Mouse (Mus musculus) hindbrain, postnatal 0 days (tissue): ENCODE results near the gene Sash1. TPM values are rescaled to one million over a fixed set of nuclear protein-coding genes. Genes with fewer than 3 reads are reported as not detected.

ENCODE experiments used
- ATAC-seq: fragments of 200-750 bp; cut with Nextera tagmentation; 2 replicates; pipeline ENCODE4 v1.8.0; 2017; ENCODE audit warnings: mild to moderate bottlenecking, moderate TSS enrichment, moderate library complexity
- DNase-seq: peaks from one replicate; pipeline ENCODE4 v3.0.0-alpha.2; 2015; ENCODE audit warnings: low spot score
- H3K27ac ChIP-seq: fragments of 300-500 bp; sonication (generic); 2 replicates; pipeline ENCODE4 v1.5.1; 2014; ENCODE audit warnings: mild to moderate bottlenecking
- H3K27me3 ChIP-seq: fragments of 300-500 bp; sonication (generic); 2 replicates; pipeline ENCODE4 v1.6.1; 2014; ENCODE audit warnings: low read length, mixed read lengths; ENCODE audit not compliant: insufficient read depth
- H3K36me3 ChIP-seq: fragments of 300-500 bp; sonication (generic); 2 replicates; pipeline ENCODE4 v1.6.1; 2014; ENCODE audit warnings: low read length, mixed read lengths; ENCODE audit not compliant: insufficient read depth
- H3K4me1 ChIP-seq: fragments of 300-500 bp; sonication (generic); 2 replicates; pipeline ENCODE4 v1.6.1; 2014; ENCODE audit warnings: antibody characterized with exemption, low read length, mixed read lengths; ENCODE audit not compliant: insufficient read depth
- H3K4me2 ChIP-seq: fragments of 300-500 bp; sonication (generic); 2 replicates; pipeline ENCODE4 v1.6.1; 2014; ENCODE audit warnings: low read depth, mild to moderate bottlenecking, low read length, moderate library complexity, mixed read lengths
- H3K4me3 ChIP-seq: fragments of 300-500 bp; sonication (generic); 2 replicates; pipeline ENCODE4 v1.5.1; 2014; ENCODE audit warnings: low read length
- H3K9ac ChIP-seq: fragments of 300-500 bp; sonication (generic); replicated peaks from 2 replicates; pipeline ENCODE4 v1.6.1; 2014; ENCODE audit warnings: mild to moderate bottlenecking, low read length, moderate library complexity, mixed read lengths
- H3K9me3 ChIP-seq: fragments of 300-500 bp; sonication (generic); 2 replicates; pipeline ENCODE4 v1.6.1; 2016; ENCODE audit warnings: low read length, mixed read lengths
- CTCF ChIP-seq: IDR thresholded peaks from 2 replicates; pipeline ENCODE4 v1.5.1; 2016; ENCODE audit warnings: antibody characterized with exemption, control low read depth, low read depth
- WGBS: fragments of 180-500 bp; shearing (Covaris S2); extraction: QIAGEN DNeasy Blood & Tissue Kit; methylation state at CpG from one replicate; pipeline ENCODE4 v1.1.7; 2014; 5-methylcytosine and 5-hydroxymethylcytosine counted together
- polyA plus RNA-seq: library from polyadenylated mRNA; unstranded; fragments of >200 nt; fragmentation: Nextera tagmentation; extraction: Ambion mirVana; gene quantifications from 2 replicates; pipeline ENCODE4 v1.2.1, GENCODE M21; 2015
- total RNA-seq: library from RNA; depleted of rRNA; stranded (reverse); fragments of >200 nt; gene quantifications from 2 replicates; pipeline ENCODE4 v1.2.3, GENCODE M21; 2014; rRNA removed

Gene Sash1
- total RNA-seq (50.8 and 60.0 TPM in 2 replicates), polyA plus RNA-seq (7.2 and 7.4 TPM in 2 replicates)

DNA sequence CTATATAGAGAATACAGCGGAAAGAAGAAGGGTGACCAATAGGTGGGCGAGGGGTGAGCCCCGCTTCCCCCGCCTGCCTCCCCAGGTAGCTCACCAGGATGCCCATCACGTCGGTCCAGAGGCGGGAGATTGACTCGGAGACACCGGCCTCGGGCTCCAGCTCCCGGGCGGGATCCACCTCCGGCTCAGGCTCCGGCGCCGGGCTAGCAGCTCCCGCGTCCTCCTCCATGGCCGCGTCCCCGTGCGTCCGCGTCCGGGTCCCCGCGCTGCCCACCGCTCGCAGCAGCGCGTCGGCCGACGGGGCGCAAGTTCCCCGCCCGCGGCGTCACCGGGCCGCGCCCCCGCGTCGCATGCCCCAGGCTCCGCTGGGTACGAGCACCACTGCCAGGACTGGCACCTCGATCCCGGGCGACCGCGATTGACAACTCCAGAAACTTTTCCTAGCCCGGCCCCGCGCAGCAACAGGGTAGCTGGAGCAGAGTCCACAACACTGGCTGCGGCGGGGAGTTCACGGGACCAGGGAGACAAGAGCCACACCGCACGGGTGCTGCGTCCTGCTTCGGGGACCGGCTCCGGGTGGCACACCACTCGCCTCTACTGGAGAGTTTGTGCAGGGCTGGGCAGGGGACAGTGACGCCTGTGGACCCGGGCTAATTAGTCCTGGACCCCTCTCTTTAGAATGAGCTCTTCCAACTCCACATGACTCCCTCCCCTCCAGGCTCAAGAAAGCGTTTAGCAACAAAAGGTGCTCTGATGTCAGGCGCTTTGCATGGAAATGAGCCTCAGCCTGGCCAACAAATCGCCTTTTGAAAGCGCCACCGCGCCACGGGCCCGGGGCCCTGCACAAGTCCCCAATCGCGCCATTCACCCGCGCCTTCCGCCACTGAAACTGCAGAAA lies at the start of gene Sash1:
Gene Sash1, minus strand, starts transcription at position 441 of the 898 bp plus-strand sequence.
- H3K4me1 ChIP-seq: no peaks in the 10 kb centered on the region
- DNase-seq: peak; percentile 90
- peak within 1 kb of the TSS; percentile 79 for H3K4me2 ChIP-seq
- WGBS: under 1% methylated on average over 80 of the region's 80 CpGs
- no peaks in the 10 kb centered on the region for H3K9me3 ChIP-seq
- peak within 1 kb of the TSS; percentile 73 for H3K4me3 ChIP-seq
- ATAC-seq: peak; percentile 95
- H3K27me3 ChIP-seq: no peaks in the 10 kb centered on the region
- H3K9ac ChIP-seq: peak within 1 kb of the TSS; percentile 64
- TF ChIP-seq CTCF: no peak; the same call in 1 of the 2 replicates
- peak within 1 kb of the TSS; percentile 85 for H3K27ac ChIP-seq
- H3K36me3 ChIP-seq: no peaks in the 10 kb centered on the region

DNA sequence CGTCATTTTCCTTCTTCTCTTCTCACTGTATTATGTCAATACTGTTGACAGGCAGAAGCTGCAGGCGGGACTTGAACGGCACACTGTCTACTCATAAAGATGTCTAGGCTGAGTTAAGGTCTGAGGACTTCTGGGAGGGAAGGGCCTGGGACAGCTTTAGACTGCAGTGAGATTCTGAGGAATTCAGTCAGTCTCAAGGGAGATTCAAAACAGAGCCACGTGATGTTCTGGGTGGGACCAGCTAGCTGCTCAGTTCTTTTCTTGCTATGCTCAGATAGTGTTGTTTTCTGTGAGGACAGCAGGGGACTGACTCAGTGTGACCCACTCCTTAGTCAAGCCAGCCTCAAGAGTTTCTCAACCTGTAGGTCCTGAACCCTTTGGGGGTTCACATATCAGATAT lies 49.7 kb upstream of the Sash1 start:
- no peak for TF ChIP-seq CTCF
- H3K4me2 ChIP-seq: no peak overlapping the region
- no peak overlapping the region for H3K4me3 ChIP-seq
- no peak; the same call in 1 of the 2 replicates for ATAC-seq
- H3K9me3 ChIP-seq: no peaks in the 10 kb centered on the region
- H3K27me3 ChIP-seq: no peaks in the 10 kb centered on the region
- 61% methylated on average over 4 of the region's 4 CpGs for WGBS
- no peak overlapping the region for H3K27ac ChIP-seq
- no peaks in the 10 kb centered on the region for H3K4me1 ChIP-seq
- no peak overlapping the region for H3K9ac ChIP-seq
- DNase-seq: no peak
- no peaks in the 10 kb centered on the region for H3K36me3 ChIP-seq

DNA sequence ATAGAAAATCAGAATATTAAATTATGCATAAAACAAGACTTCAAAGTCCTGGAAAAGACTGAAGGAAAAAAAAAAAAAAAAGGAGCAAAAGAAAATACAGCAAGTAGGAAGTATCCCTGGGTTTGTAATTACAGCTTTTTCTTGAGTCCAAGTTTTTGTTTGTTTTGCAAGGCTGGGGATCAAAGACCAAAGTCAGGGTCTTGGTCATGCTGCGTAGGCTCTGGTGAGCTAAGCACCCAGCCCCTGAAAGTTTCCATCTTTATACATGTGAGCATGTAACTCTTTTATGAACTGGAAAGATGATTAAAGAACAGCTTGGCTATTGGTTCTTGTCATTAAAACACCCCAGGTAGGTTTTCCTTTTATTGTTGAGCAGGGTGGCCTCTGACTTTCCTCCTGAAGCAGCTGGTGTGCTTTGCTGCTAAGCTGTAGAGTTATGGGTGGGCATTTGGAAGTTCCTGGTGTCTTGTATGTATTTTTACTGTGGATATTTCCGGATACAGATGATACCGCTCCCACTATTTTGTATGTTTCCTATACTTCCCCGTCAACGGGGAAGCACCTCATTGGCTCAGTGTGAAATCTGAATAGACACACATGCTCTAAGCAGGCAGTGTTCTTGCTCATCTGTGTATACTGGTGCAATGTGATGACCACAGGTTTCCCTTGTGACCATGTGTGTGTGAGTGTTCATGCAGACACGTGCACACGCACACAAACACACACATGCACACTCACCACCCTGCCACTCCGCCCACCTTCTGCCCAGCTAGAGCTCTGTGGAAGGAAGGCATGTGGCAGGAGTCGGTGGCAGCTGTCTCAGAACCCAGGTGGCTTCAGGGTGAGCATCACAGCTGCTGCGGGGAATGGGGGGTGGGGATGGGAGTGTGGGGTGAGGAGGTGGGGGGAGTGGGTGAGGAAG lies 47.8 kb upstream of the Sash1 start:
- Histone ChIP-seq H3K9ac (no peak overlapping the region), H3K27ac (no peak overlapping the region), H3K4me2 (no peak overlapping the region), H3K27me3 (no peaks in the 10 kb centered on the region), H3K4me1 (no peaks in the 10 kb centered on the region), H3K36me3 (no peaks in the 10 kb centered on the region), H3K9me3 (no peaks in the 10 kb centered on the region), H3K4me3 (no peak overlapping the region)
- no peak for ATAC-seq
- DNase-seq: no peak
- no peak for TF ChIP-seq CTCF
- 82% methylated on average over 10 of the region's 10 CpGs for WGBS

DNA sequence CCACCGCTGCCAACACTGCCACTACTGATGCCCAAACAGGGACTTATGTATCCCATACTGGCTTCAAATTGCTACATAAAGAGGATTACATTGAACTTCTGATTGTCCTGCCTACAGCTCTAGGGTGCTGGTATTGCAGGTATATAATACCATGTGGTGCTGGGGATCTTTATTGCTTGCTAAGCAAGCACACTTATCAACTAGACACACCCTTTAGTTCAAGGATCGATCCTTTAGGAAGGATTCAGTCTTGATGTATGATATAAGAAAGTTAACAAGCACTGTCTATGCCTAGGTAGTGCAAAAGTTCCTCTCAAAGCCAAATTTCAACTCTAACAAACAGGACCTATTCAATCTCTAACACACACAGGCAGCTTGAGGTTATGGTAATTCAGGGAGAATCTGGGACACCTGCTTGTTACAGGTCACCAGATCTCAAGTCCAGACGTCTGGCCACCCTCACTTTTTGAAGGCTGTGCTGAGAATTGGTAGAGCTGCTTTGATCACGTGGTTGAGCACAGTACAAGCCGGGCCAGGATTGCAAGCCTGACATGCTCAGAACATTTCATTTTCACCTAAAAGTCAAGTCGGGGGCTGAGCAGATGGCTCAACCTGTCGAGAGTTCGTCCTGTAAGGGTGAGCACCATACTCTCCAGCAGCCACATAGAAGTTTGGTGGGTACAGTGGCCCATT lies 45.8 kb upstream of the Sash1 start:
- H3K4me1 ChIP-seq: no peaks in the 10 kb centered on the region
- H3K36me3 ChIP-seq: no peaks in the 10 kb centered on the region
- TF ChIP-seq CTCF: no peak
- no peak overlapping the region for H3K4me3 ChIP-seq
- H3K4me2 ChIP-seq: no peak overlapping the region
- 84% methylated on average over 8 of the region's 8 CpGs for WGBS
- no peaks in the 10 kb centered on the region for H3K27me3 ChIP-seq
- no peak overlapping the region for H3K27ac ChIP-seq
- no peak overlapping the region for H3K9ac ChIP-seq
- no peaks in the 10 kb centered on the region for H3K9me3 ChIP-seq
- no peak for DNase-seq
- ATAC-seq: no peak

DNA sequence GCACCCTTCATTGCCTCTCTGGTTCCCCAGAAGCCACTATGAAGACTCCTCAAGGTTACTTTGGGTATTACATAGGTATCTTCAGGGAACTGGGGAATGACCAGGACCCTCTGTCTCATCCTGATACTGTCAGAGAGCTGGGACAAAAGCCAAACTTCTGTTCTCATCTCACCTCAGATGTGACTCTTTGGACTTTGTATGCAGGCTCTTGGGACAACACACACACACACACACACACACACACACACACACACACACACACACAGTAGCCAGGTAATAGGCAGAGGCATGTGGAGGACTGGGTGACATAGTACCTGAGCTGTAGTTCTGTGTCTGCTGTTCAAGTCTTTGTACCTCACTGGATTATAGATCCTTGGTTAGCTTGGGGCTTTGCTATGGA lies 44.8 kb upstream of the Sash1 start:
- DNase-seq (no peak), ATAC-seq (no peak)
- no peaks in the 10 kb centered on the region for H3K9me3 ChIP-seq
- no peak overlapping the region for H3K27ac ChIP-seq
- H3K9ac ChIP-seq: no peak overlapping the region
- no peaks in the 10 kb centered on the region for H3K27me3 ChIP-seq
- H3K4me3 ChIP-seq: no peak overlapping the region
- H3K36me3 ChIP-seq: no peaks in the 10 kb centered on the region
- H3K4me2 ChIP-seq: no peak overlapping the region
- no peak for TF ChIP-seq CTCF
- H3K4me1 ChIP-seq: no peaks in the 10 kb centered on the region
